Mouse (Mus musculus): Measurements from ENCODE around the gene Ppp2r1b.

DNA sequence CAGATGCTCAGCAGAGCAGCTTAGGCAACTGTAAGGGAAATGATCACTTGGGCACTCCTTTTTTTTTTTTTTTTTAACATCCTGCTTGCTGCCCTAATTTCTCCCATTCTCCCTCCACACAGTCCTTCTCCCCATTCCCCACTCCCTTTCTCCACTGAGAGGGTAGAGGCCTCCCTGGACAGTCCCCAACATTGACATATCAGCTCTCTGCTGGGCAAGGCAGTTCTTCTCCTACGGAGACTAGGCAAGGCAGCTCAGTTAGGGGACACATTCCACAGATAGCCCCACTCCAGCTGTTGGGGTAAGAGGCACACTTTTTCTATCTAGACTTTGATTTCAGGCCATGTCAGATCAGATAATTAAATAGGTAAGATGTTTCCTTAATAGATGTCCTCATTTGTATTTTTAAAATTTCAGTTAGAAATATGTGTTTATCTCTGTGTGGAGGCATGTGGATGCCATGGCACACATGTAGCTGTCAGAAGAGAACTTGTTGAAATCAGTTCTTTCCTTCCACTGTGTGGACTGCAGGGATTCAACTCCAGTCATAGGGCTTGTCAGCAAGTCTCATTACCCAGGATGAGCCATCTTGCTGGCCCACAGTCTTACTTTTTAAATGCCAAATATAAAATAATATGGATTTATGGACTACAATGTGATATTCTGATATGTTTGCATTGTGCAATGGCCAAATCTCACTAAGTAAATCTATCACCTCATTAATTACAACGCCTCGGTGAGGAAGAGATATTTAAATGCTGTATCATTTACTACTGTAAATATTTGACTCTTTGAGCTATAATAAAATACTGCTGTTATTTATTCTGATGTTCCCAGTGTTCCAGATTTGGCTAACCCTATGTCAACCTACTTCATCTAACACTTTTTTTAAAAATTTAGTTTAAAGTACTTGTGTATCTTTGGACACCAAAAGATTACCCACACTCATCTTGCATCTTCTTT, 76.1 kb downstream of the Ppp2r1b start:
- TF ChIP-seq POLR2A (IDR thresholded peaks at IDR 0.05; ENCODE audit: borderline replicate concordance, low read depth, low read length): no peak
- TF ChIP-seq CTCF (IDR thresholded peaks at IDR 0.05; ENCODE audit: low read depth, low read length): no peak

All from bone marrow macrophage, adult 2 months (primary cell).